Comparison of ENCODE assay signal across 9 mouse cellular contexts in the genomic region with DNA sequence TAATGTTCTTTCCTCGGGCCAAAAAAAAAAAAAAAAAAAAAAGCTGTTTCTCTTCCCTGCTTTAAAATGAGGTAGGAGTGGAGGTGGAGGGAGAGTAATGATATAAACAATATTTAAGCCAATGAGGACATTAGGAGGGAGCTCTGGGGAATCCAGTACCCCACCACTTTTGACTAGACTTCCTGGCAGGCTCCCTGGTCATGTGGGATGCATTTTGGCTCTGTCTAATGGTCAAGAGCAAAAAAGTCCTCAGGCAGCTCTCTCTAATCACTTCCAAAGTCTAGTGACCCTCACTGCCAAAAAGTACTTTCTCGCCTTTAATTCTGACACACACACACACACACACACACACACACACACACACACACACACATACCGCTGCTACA.
DNase-seq lines count a peak whose midpoint lies in the region; ATAC-seq lines count a peak whose summit lies in the region.
"Had no signal": no experiment of that assay in that cellular context is flagged by ENCODE, and none has a peak within 500 bp of the region (broad histone marks: within the 10 kb centered on the region; RNA-seq: fewer than 3 reads in every experiment).

No protein-coding gene starts in this region.

- peak; percentile 33 for DNase-seq in forebrain, embryonic 14.5 days (ENCODE audit: low spot score)
- DNase-seq in lung, postnatal 14 days = no peak
- peak; percentile 44 for DNase-seq in layer of hippocampus, adult 9-11 months
- DNase-seq in spleen, postnatal 36 days (ENCODE audit: low spot score in 2 of 2) = no peak
- DNase-seq in urinary bladder, postnatal 25 days (ENCODE audit: low spot score) = no peak

- 0 out of 2 replicates have a peak, but pooled peaks have one; percentile 18 for ATAC-seq in forebrain, embryonic 14.5 days
- no peak for ATAC-seq in forebrain, embryonic 12.5 days (ENCODE audit: low FRiP score)
- peak; percentile 83 for ATAC-seq in lung, embryonic 15.5 days (ENCODE audit: borderline replicate concordance, extremely low read depth, low FRiP score, low TSS enrichment)
- 0 out of 2 replicates have a peak, but pooled peaks have one; percentile 8 for ATAC-seq in heart, embryonic 14.5 days (ENCODE audit: insufficient number of reproducible peaks, insufficient read depth, low FRiP score, low read depth)

- no peak overlapping the region for H3K9ac ChIP-seq in forebrain, embryonic 14.5 days (ENCODE audit: low read length)
- H3K9ac ChIP-seq in forebrain, embryonic 12.5 days = no peak overlapping the region
- H3K9ac ChIP-seq in lung, embryonic 15.5 days = no peak overlapping the region
- H3K9ac ChIP-seq in heart, embryonic 14.5 days (ENCODE audit: low read length) = no peak overlapping the region

- H3K27me3 ChIP-seq in forebrain, embryonic 14.5 days (replicated peaks; ENCODE audit: control insufficient read depth, insufficient read depth, low read length) = no peaks in the 10 kb centered on the region
- no peaks in the 10 kb centered on the region; the same call in 1 of the 2 replicates for H3K27me3 ChIP-seq in forebrain, embryonic 12.5 days
- no peaks in the 10 kb centered on the region for H3K27me3 ChIP-seq in lung, embryonic 15.5 days
- no peaks in the 10 kb centered on the region for H3K27me3 ChIP-seq in heart, embryonic 14.5 days (ENCODE audit: control insufficient read depth, insufficient read depth, low read length)

- H3K4me2 ChIP-seq in forebrain, embryonic 14.5 days (ENCODE audit: low read length) = no peak overlapping the region
- no peak overlapping the region for H3K4me2 ChIP-seq in forebrain, embryonic 12.5 days
- H3K4me2 ChIP-seq in lung, embryonic 15.5 days = no peak overlapping the region
- no peak overlapping the region for H3K4me2 ChIP-seq in heart, embryonic 14.5 days (ENCODE audit: low read length)
- H3K4me2 ChIP-seq: liver, embryonic 11.5 days had no signal

- H3K27ac ChIP-seq in forebrain, embryonic 14.5 days (ENCODE audit: low read depth, low read length) = no peak overlapping the region
- no peak overlapping the region for H3K27ac ChIP-seq in forebrain, embryonic 12.5 days
- peak overlapping the region; percentile 46; the same call in 1 of the 2 replicates for H3K27ac ChIP-seq in lung, embryonic 15.5 days
- no peak overlapping the region for H3K27ac ChIP-seq in heart, embryonic 14.5 days (replicated peaks in 1 of 2; ENCODE audit: control insufficient read depth in 1 of 2, insufficient read depth in 1 of 2, low read depth in 2 of 2, low read length in 2 of 2)

- H3K4me3 ChIP-seq in forebrain, embryonic 14.5 days (ENCODE audit: low read depth, low read length) = no peak overlapping the region
- no peak overlapping the region for H3K4me3 ChIP-seq in forebrain, embryonic 12.5 days (replicated peaks)
- no peak overlapping the region for H3K4me3 ChIP-seq in lung, embryonic 15.5 days
- H3K4me3 ChIP-seq in heart, embryonic 14.5 days (ENCODE audit: control insufficient read depth in 1 of 2, insufficient read depth in 1 of 2, low read depth in 1 of 2, low read length in 2 of 2) = no peak overlapping the region

- H3K4me1 ChIP-seq in forebrain, embryonic 14.5 days (ENCODE audit: control insufficient read depth, insufficient read depth, low read length) = peaks cover 10% of the 10 kb centered on the region
- peaks cover 29% of the 10 kb centered on the region for H3K4me1 ChIP-seq in forebrain, embryonic 12.5 days
- H3K4me1 ChIP-seq in lung, embryonic 15.5 days = peaks cover 27% of the 10 kb centered on the region
- H3K4me1 ChIP-seq in heart, embryonic 14.5 days (ENCODE audit: control insufficient read depth in 2 of 2, insufficient read depth in 2 of 2, low read length in 2 of 2) = peaks cover 38 to 49% of the 10 kb centered on the region in 2 experiments

- H3K36me3 ChIP-seq in forebrain, embryonic 14.5 days (ENCODE audit: control insufficient read depth, insufficient read depth, low read length) = no peaks in the 10 kb centered on the region
- H3K36me3 ChIP-seq in forebrain, embryonic 12.5 days (replicated peaks) = no peaks in the 10 kb centered on the region
- H3K36me3 ChIP-seq in lung, embryonic 15.5 days = no peaks in the 10 kb centered on the region
- no peaks in the 10 kb centered on the region for H3K36me3 ChIP-seq in heart, embryonic 14.5 days (ENCODE audit: control insufficient read depth, insufficient read depth, low read length)

- 37% methylated on average over 3 of the region's 3 CpGs for WGBS in forebrain, embryonic 14.5 days
- WGBS in forebrain, embryonic 12.5 days = 70% methylated on average over 3 of the region's 3 CpGs
- 46% methylated on average over 3 of the region's 3 CpGs for WGBS in lung, embryonic 15.5 days
- WGBS in heart, embryonic 14.5 days = 76% methylated on average over 3 of the region's 3 CpGs

- H3K9me3 ChIP-seq in forebrain, embryonic 14.5 days (replicated peaks; ENCODE audit: control insufficient read depth, low read length) = no peaks in the 10 kb centered on the region
- H3K9me3 ChIP-seq in forebrain, embryonic 12.5 days = no peaks in the 10 kb centered on the region
- no peaks in the 10 kb centered on the region for H3K9me3 ChIP-seq in lung, embryonic 15.5 days
- H3K9me3 ChIP-seq in heart, embryonic 14.5 days (ENCODE audit: control insufficient read depth, low read length) = no peaks in the 10 kb centered on the region

Comparison
In these comparisons a context has a peak if more than half of its experiments do, and no peak if none do; other contexts are left out.
1. DNase-seq: peak in forebrain, embryonic 14.5 days (single experiment) and layer of hippocampus, adult 9-11 months (single experiment); none in lung, postnatal 14 days (single experiment), spleen, postnatal 36 days (0 of 2) and urinary bladder, postnatal 25 days (single experiment).